Mouse (Mus musculus): ENCODE measurements at regions not wholly inside any gene's neighbourhood (a gene's known extent, or its start where the extent isn't known, plus 50 kb on each side); places are given as distances from the start of the nearest gene placed in this dataset.

- Histone ChIP-seq H3K4me1 (ENCODE audit: control insufficient read depth, insufficient read depth, low read length) (0 out of 2 replicates have a peak, but pooled peaks cover 3% of the 10 kb centered on the region), H3K4me3 (ENCODE audit: insufficient read depth, low read length) (no peak overlapping the region), H3K27ac (ENCODE audit: insufficient read depth, low read length) (no peak overlapping the region)
- no peak for TF ChIP-seq CTCF (IDR thresholded peaks at IDR 0.05; ENCODE audit: borderline replicate concordance, insufficient read depth, low read length)
- no peak for TF ChIP-seq POLR2A (IDR thresholded peaks at IDR 0.05; ENCODE audit: low read depth, low read length)
Observed at GRCm38 (mm10) chr1:72058045-72058703, 153.9 kb downstream of the Mreg start.

DNA sequence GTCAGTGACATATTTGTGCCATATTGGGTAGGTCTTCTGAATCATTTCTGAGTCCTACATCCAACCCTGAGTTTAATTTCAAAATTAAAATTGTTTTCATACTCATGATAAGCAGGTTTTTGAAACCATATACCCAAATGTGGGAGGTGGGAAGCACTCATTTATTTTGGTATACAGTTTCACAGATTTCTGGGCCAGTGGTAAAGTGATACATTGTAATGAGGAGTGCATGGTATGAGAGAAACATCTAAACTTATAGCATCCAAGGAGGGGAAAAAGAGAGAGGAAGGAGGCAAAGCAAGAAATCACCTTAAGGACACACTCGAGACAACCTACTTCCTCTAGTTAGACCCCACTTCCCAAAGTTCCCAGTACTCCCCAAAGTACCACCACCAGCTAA is 157.6 kb downstream of the Mreg start:
- Histone ChIP-seq H3K4me3 (ENCODE audit: insufficient read depth, low read length) (no peak overlapping the region), H3K4me1 (ENCODE audit: control insufficient read depth, insufficient read depth, low read length) (0 out of 2 replicates have a peak, but pooled peaks cover 3% of the 10 kb centered on the region)
- no peak for TF ChIP-seq CTCF (IDR thresholded peaks at IDR 0.05; ENCODE audit: borderline replicate concordance, insufficient read depth, low read length)

GRCm38 (mm10) chr1:72050858-72051257 is 161.2 kb downstream of the Mreg start:
- H3K4me1 ChIP-seq (ENCODE audit: control insufficient read depth, insufficient read depth, low read length): no peaks in the 10 kb centered on the region
- no peak overlapping the region for H3K27ac ChIP-seq (ENCODE audit: insufficient read depth, low read length)
- no peak for TF ChIP-seq CTCF (IDR thresholded peaks at IDR 0.05; ENCODE audit: borderline replicate concordance, insufficient read depth, low read length)
- no peak for TF ChIP-seq POLR2A (IDR thresholded peaks at IDR 0.05; ENCODE audit: low read depth, low read length)
- no peak overlapping the region for H3K4me3 ChIP-seq (ENCODE audit: insufficient read depth, low read length)

More for the DNA sequence above, 157.6 kb downstream of the Mreg start:
- H3K27ac ChIP-seq (ENCODE audit: insufficient read depth, low read length): no peak overlapping the region

- no peaks in the 10 kb centered on the region for H3K4me1 ChIP-seq (ENCODE audit: control insufficient read depth, insufficient read depth, low read length)
- H3K4me3 ChIP-seq (ENCODE audit: insufficient read depth, low read length): no peak overlapping the region
- no peak overlapping the region for H3K27ac ChIP-seq (ENCODE audit: insufficient read depth, low read length)
- TF ChIP-seq POLR2A (IDR thresholded peaks at IDR 0.05; ENCODE audit: low read depth, low read length) (no peak), CTCF (IDR thresholded peaks at IDR 0.05; ENCODE audit: borderline replicate concordance, insufficient read depth, low read length) (no peak)
Observed at GRCm38 (mm10) chr1:72046072-72046471, 166.0 kb downstream of the Mreg start.

- H3K4me3 ChIP-seq (ENCODE audit: insufficient read depth, low read length): no peak overlapping the region
- TF ChIP-seq CTCF (IDR thresholded peaks at IDR 0.05; ENCODE audit: borderline replicate concordance, insufficient read depth, low read length): no peak
- no peak for TF ChIP-seq POLR2A (IDR thresholded peaks at IDR 0.05; ENCODE audit: low read depth, low read length)
- no peak overlapping the region for H3K27ac ChIP-seq (ENCODE audit: insufficient read depth, low read length)
- H3K4me1 ChIP-seq (ENCODE audit: control insufficient read depth, insufficient read depth, low read length): no peaks in the 10 kb centered on the region
Observed at GRCm38 (mm10) chr1:72038518-72038917, 173.6 kb downstream of the Mreg start.

GRCm38 (mm10) chr1:72036600-72036999 is 175.5 kb downstream of the Mreg start:
- H3K4me1 ChIP-seq (ENCODE audit: control insufficient read depth, insufficient read depth, low read length): no peaks in the 10 kb centered on the region
- no peak overlapping the region for H3K27ac ChIP-seq (ENCODE audit: insufficient read depth, low read length)
- TF ChIP-seq POLR2A (IDR thresholded peaks at IDR 0.05; ENCODE audit: low read depth, low read length): no peak
- TF ChIP-seq CTCF (IDR thresholded peaks at IDR 0.05; ENCODE audit: borderline replicate concordance, insufficient read depth, low read length): no peak
- no peak overlapping the region for H3K4me3 ChIP-seq (ENCODE audit: insufficient read depth, low read length)

GRCm38 (mm10) chr1:72036141-72036540 is 176.0 kb downstream of the Mreg start:
- H3K27ac ChIP-seq (ENCODE audit: insufficient read depth, low read length): no peak overlapping the region

GRCm38 (mm10) chr1:72033941-72034340 is 178.2 kb downstream of the Mreg start:
- Histone ChIP-seq H3K4me3 (ENCODE audit: insufficient read depth, low read length) (no peak overlapping the region), H3K27ac (ENCODE audit: insufficient read depth, low read length) (no peak overlapping the region), H3K4me1 (ENCODE audit: control insufficient read depth, insufficient read depth, low read length) (peaks cover under 1% of the 10 kb centered on the region; the same call in 1 of the 2 replicates)
- no peak for TF ChIP-seq CTCF (IDR thresholded peaks at IDR 0.05; ENCODE audit: borderline replicate concordance, insufficient read depth, low read length)
- TF ChIP-seq POLR2A (IDR thresholded peaks at IDR 0.05; ENCODE audit: low read depth, low read length): no peak

More at GRCm38 (mm10) chr1:72036141-72036540, 176.0 kb downstream of the Mreg start:
- TF ChIP-seq POLR2A (IDR thresholded peaks at IDR 0.05; ENCODE audit: low read depth, low read length) (no peak), CTCF (IDR thresholded peaks at IDR 0.05; ENCODE audit: borderline replicate concordance, insufficient read depth, low read length) (no peak)
- no peak overlapping the region for H3K4me3 ChIP-seq (ENCODE audit: insufficient read depth, low read length)
- H3K4me1 ChIP-seq (ENCODE audit: control insufficient read depth, insufficient read depth, low read length): no peaks in the 10 kb centered on the region

- no peak overlapping the region for H3K27ac ChIP-seq (ENCODE audit: insufficient read depth, low read length)
- no peak overlapping the region for H3K4me3 ChIP-seq (ENCODE audit: insufficient read depth, low read length)
- TF ChIP-seq POLR2A (IDR thresholded peaks at IDR 0.05; ENCODE audit: low read depth, low read length) (no peak), CTCF (IDR thresholded peaks at IDR 0.05; ENCODE audit: borderline replicate concordance, insufficient read depth, low read length) (no peak)
- H3K4me1 ChIP-seq (ENCODE audit: control insufficient read depth, insufficient read depth, low read length): peaks cover 3% of the 10 kb centered on the region; the same call in 1 of the 2 replicates
Observed at GRCm38 (mm10) chr1:72032214-72032613, 179.9 kb downstream of the Mreg start.

DNA sequence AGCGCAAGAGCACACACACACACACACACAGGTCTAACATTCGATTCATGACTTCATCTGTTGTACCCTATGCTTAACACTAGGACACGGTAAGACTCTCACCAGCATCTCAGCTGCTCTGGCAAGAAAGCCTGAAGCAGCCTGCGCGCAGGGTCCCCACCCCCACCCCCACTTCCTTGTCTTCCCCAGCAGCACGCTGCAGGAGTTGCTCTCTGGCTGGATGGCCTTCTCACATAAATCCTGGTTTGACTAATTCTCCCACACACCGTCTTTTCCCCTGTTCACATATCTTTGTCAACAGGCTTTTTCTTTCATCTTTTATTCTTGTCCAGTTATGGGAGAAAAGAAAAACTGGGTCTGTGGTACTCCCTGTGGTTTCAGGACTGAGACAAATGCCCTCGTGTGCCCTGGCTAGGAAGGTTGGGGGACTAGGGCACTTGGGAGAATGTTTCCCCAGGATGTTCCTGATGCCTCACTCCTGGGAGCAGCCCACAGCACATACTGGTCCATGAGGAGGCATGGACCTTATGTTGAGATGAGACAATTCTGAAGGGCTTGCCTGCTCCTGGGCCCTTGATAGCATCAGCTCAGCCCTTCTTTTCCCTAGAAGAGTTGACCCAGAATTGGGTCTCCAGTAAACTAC is 181.2 kb downstream of the Mreg start:
- Histone ChIP-seq H3K4me3 (ENCODE audit: insufficient read depth, low read length) (no peak overlapping the region), H3K27ac (ENCODE audit: insufficient read depth, low read length) (no peak overlapping the region), H3K4me1 (ENCODE audit: control insufficient read depth, insufficient read depth, low read length) (peaks cover 3% of the 10 kb centered on the region; the same call in 1 of the 2 replicates)
- TF ChIP-seq POLR2A (IDR thresholded peaks at IDR 0.05; ENCODE audit: low read depth, low read length) (no peak), CTCF (IDR thresholded peaks at IDR 0.05; ENCODE audit: borderline replicate concordance, insufficient read depth, low read length) (no peak)
